Mouse (Mus musculus): ENCODE measurements around the gene Alpk1. TPM values are rescaled to one million over a fixed set of nuclear protein-coding genes. Genes with fewer than 3 reads are reported as not detected.

Alpk1 gene
- polyA plus RNA-seq, 1 experiment from 2014 or later: 1.2 TPM

DNA sequence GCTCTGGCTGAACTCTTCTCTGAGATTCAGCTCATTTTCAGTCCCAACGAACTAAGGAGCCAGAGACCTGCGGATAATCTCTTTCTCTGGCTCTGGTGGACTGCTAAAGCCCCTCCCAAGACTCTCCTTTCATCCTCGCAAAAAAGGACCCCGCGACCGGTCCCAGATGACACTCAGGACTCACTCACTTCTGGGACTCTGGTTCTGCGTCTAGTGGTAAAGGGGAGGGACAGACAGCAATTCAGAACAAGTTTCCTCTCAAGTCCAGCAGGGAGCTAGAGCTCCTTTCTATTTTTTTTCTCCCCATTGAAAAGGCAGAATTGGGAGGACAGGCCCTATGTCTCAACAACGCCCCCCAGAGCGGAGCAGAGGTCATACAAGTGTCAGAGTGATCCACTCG, 148.7 kb downstream of the Alpk1 start:
- Histone ChIP-seq H3K9me3 (replicated peaks) (no peaks in the 10 kb centered on the region), H3K27ac (no peak overlapping the region), H3K9ac (no peak overlapping the region), H3K4me3 (replicated peaks) (no peak overlapping the region), H3K4me2 (no peak overlapping the region), H3K27me3 (peaks cover 95% of the 10 kb centered on the region), H3K36me3 (no peaks in the 10 kb centered on the region), H3K4me1 (peaks cover 44% of the 10 kb centered on the region)
- ATAC-seq (replicated peaks; ENCODE audit: low FRiP score): no peak
- WGBS: under 1% methylated on average over 10 of the region's 10 CpGs

DNA sequence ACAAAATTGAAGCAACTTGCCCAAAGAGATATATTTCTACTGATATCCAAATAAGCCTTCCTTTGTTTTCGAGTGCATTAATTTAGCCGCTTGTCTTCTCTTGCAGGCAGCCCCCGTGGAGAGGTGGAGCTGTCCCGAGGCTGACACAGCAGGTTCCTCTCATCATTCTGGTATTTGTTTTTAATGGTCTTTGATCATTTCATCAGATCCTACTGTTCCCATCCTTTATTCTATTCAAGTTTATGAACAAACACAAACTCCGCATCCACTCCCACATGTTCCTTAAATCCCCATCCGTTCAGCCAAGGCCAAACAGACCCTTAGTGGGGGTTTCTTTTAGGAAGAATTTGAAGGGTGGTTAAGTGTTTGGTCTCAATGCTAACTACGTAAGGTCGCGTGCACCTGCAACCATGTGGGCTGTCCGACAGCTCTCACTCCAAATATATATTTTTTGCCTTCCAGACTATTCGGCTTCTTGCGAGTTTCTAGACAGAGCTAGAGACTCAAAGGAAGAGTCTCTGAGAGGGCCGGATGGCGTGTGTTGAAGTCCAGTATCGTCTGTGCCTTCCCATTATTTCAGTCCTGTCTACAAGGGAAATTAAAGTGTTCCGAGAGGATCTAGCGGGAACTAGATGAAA, 149.5 kb downstream of the Alpk1 start:
- H3K9me3 ChIP-seq (replicated peaks): no peaks in the 10 kb centered on the region
- 2% methylated on average over 17 of the region's 17 CpGs for WGBS

DNA sequence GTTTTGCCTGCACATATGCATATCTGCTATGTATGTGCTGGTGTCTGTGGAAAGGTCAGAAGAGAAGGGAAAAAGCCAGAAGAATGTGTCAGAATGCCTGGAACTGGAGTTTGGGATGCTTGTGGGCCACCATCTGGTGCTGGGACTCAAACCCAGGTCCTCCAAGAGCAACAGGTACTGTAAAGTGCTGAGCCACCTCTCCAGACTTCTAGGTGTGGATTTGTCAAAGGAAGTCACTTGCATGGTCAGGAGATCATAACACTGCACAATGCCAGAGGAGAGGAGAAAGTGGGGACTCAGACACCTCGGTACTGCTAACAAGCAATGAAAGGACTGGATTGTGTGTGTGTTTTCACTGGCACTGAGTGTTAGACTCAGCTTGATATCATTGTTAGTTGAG, 150.1 kb downstream of the Alpk1 start:
- Histone ChIP-seq H3K9ac (no peak overlapping the region), H3K9me3 (replicated peaks) (no peaks in the 10 kb centered on the region), H3K4me2 (no peak overlapping the region), H3K27me3 (peaks cover 98% of the 10 kb centered on the region), H3K4me1 (peaks cover 54% of the 10 kb centered on the region), H3K4me3 (replicated peaks) (no peak overlapping the region), H3K27ac (no peak overlapping the region), H3K36me3 (no peaks in the 10 kb centered on the region)
- ATAC-seq (replicated peaks; ENCODE audit: low FRiP score): no peak
- 0% methylated on average over 1 of the region's 1 CpGs for WGBS

More for the DNA sequence above, 149.5 kb downstream of the Alpk1 start:
- no peak for ATAC-seq (replicated peaks; ENCODE audit: low FRiP score)
- no peaks in the 10 kb centered on the region for H3K36me3 ChIP-seq
- no peak overlapping the region for H3K4me3 ChIP-seq (replicated peaks)
- H3K4me1 ChIP-seq: peaks cover 48% of the 10 kb centered on the region
- H3K4me2 ChIP-seq: no peak overlapping the region
- peaks cover 96% of the 10 kb centered on the region for H3K27me3 ChIP-seq
- no peak overlapping the region for H3K27ac ChIP-seq
- no peak overlapping the region for H3K9ac ChIP-seq

DNA sequence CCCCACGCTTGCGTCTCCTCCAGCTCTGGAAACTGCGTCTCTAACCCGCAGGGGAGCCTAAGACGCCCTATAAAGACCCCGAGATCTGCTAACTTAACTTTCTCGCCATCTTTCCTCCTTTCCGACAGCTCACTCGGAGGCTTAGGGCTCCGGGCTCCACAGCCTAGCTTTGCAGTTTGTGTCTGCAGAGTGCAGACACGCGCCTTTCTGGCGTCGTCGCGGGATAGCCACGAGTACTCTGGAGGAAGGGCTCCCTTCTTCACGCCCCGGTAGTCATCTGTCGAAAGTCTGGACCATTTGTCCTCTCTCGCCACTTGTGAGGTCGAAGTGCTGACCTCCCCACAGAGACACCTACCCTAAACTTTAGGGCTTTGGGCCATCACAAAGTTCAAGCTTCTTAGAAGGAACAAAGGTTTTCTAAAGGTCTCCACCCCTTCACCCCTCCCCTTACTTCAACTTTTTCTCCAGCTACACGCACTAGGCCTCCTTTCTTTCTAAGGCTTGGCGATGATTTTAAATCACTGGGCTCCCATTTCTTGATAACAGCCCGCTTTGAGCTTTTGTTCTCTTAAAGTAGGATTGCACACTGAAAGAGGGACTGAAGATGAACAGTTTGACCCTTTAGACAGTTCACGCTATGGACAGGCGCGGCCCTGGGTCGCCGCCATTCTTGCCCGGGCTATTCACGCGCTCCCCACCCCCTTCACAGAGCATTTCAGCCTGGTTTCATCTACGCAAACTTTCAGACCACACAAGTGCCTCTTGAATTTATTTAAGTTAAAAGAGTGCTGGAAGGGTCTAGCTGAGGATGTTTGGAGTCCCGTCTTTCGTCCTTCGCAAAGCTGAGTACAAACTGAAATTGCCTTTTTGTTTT, 151.8 kb downstream of the Alpk1 start:
- Histone ChIP-seq H3K27ac (no peak overlapping the region), H3K4me1 (peaks cover 43% of the 10 kb centered on the region), H3K27me3 (peaks cover 95% of the 10 kb centered on the region), H3K4me3 (replicated peaks) (0 out of 2 replicates have a peak overlapping the region, but pooled peaks have one; percentile 6), H3K4me2 (0 out of 2 replicates have a peak overlapping the region, but pooled peaks have one; percentile 12), H3K36me3 (no peaks in the 10 kb centered on the region), H3K9me3 (replicated peaks) (no peaks in the 10 kb centered on the region), H3K9ac (no peak overlapping the region)
- ATAC-seq (replicated peaks; ENCODE audit: low FRiP score): no peak
- WGBS: 2% methylated on average over 37 of the region's 37 CpGs

DNA sequence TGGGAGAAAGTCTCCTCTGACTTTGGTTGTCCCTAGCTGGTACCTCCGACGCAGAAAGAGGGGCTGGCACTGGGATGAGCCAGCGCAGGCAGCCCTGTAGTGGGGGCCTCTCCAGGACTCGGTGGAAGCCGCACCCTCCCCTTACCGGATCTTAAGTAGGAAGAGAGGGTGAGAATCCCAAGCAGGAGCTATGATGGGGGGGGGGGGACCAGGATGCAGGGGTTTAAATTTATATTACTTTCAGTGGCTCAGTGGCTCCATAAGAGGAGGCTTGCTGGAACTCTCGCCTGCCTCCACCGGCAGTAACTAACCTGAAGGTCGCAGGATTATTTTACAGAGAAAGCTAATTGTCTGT, 152.4 kb downstream of the Alpk1 start:
- ATAC-seq (replicated peaks; ENCODE audit: low FRiP score): no peak; the same call in 1 of the 2 replicates
- no peak overlapping the region for H3K27ac ChIP-seq
- no peak overlapping the region for H3K9ac ChIP-seq
- H3K4me2 ChIP-seq: 0 out of 2 replicates have a peak overlapping the region, but pooled peaks have one; percentile 12
- H3K27me3 ChIP-seq: peaks cover 95% of the 10 kb centered on the region
- H3K9me3 ChIP-seq (replicated peaks): no peaks in the 10 kb centered on the region
- H3K4me3 ChIP-seq (replicated peaks): 0 out of 2 replicates have a peak overlapping the region, but pooled peaks have one; percentile 6
- no peaks in the 10 kb centered on the region for H3K36me3 ChIP-seq
- peaks cover 37% of the 10 kb centered on the region for H3K4me1 ChIP-seq
- 0% methylated on average over 7 of the region's 9 CpGs for WGBS

DNA sequence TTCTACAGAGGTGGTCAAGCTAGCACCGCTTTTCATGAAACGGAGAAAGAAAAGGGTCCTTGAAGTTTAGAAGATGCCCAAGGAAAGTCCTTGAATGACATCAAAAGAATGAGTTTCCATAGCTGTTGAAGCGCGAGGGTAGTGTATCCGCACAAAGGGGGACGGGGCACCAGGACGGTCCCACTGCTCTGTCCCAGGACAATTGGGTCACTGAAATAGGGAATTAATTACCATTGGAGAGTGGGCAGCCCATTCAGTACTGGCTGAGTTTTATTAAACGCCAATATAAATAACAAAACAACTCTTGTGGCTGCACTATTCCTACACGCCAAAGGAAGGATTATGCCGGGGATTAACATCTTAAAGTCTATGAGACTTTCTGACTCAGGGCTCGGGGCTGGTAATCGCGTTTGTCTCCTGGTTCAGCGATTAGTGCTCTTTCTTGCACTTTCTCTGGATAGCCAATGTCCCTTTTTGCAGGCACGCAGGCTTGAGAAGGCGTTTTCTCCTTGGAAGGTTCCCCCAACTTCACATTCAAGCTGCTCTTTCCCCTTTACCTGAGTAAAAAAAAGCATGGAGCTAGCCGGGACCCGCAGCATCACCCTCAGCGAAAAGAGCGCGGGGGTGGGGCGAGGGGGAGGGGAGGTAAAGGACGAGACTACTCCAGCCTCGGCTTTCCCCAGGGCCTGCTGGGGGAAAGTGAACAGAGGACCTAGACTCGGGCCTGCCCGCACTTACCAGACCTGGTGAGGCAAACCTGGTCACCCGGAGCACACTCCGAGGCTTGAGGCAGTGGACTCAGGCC, 153.0 kb downstream of the Alpk1 start:
- ATAC-seq (replicated peaks; ENCODE audit: low FRiP score): no peak; the same call in 1 of the 2 replicates
- H3K9ac ChIP-seq: no peak overlapping the region

DNA sequence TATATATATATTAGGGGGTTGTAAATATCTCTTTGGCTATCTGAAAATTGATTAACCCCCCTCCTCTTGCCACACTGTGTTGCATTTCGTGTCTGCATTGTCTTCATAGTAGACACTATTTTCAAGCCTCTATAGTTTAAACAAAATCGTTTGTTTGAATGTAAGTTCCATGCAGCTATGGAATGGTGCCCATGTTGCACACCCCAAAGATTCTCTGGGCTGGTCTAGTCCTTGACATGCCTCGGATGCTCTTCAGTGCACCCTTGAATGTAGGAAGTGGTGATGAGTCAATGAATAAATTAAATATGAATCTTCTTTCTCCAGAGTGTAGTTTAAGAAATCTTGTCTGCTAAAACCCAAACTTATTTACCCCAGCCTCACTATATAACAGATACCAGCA, 153.8 kb downstream of the Alpk1 start:
- Histone ChIP-seq H3K4me2 (no peak overlapping the region), H3K27me3 (peaks cover 87% of the 10 kb centered on the region), H3K9me3 (replicated peaks) (no peaks in the 10 kb centered on the region), H3K9ac (no peak overlapping the region), H3K4me1 (peaks cover 28% of the 10 kb centered on the region), H3K4me3 (replicated peaks) (no peak overlapping the region), H3K27ac (no peak overlapping the region), H3K36me3 (no peaks in the 10 kb centered on the region)
- no peak for ATAC-seq (replicated peaks; ENCODE audit: low FRiP score)
- WGBS: 5% methylated on average over 3 of the region's 3 CpGs

More for the DNA sequence above, 153.0 kb downstream of the Alpk1 start:
- no peaks in the 10 kb centered on the region for H3K9me3 ChIP-seq (replicated peaks)
- H3K4me1 ChIP-seq: peaks cover 31% of the 10 kb centered on the region
- H3K36me3 ChIP-seq: no peaks in the 10 kb centered on the region
- H3K4me3 ChIP-seq (replicated peaks): no peak overlapping the region
- WGBS: 1% methylated on average over 28 of the region's 28 CpGs
- no peak overlapping the region for H3K27ac ChIP-seq
- peaks cover 93% of the 10 kb centered on the region for H3K27me3 ChIP-seq
- no peak overlapping the region for H3K4me2 ChIP-seq

DNA sequence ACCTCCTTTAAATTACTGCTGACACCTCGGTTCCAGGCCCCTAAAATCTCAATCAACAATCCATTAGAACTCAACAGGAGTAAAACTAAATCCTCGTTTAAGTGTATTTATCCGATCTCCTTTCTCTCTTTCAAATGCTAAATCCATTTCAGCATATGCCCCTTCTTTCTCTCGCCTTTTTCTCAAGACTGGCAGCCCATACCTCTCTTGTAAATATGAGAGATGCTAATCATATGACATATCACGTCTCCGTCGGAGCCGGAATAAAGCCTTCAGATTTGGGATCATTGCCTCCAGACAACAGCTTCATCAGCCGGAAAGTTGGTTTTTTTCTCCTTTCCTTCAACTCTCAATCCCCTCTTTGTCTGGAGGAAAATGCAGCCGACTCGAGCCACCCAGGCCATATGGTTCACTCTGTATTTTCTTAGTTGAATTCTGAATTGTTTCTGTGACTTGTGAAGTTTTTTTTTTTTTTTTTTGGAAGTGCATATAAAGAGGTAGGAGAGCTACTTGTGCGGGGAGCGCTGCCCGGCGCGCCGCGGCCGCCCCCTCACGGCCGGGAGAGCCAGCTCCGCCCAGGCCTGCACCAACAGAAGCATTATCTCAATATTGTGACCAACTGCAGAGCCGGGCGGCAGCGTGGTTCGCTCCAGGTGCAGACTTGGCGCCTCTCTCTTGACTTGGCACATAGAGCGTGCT, 154.5 kb downstream of the Alpk1 start:
- no peaks in the 10 kb centered on the region for H3K9me3 ChIP-seq (replicated peaks)
- H3K4me1 ChIP-seq: peaks cover 28% of the 10 kb centered on the region
- H3K27me3 ChIP-seq: peaks cover 82% of the 10 kb centered on the region
- H3K4me2 ChIP-seq: peak overlapping the region; percentile 73
- H3K36me3 ChIP-seq: no peaks in the 10 kb centered on the region
- H3K27ac ChIP-seq: no peak overlapping the region
- no peak for ATAC-seq (replicated peaks; ENCODE audit: low FRiP score)
- H3K9ac ChIP-seq: no peak overlapping the region
- WGBS: under 1% methylated on average over 28 of the region's 28 CpGs
- peak overlapping the region; percentile 43 for H3K4me3 ChIP-seq (replicated peaks)

DNA sequence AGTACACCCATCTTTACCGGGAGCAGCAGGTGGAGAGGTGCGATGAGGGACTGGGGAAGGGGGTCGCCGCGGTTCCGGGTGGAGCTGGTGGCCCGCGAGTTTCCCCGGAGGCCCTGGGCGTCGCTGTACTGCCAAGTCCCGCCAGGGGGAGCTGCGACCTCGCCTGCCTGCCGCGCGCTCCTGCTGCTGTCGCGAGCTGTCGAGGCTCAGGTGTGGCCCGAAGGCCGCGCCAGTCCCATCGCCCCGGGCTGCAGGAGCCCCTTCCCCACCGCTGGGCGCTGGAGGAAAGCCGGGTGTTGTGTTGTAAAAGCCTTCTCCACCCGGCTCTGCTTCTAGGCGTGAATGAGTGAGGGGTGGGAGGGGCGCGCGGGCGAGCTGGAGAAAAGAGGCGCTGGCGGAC, 155.0 kb downstream of the Alpk1 start:
- under 1% methylated on average over 36 of the region's 36 CpGs for WGBS

More for the DNA sequence above, 155.0 kb downstream of the Alpk1 start:
- H3K9me3 ChIP-seq (replicated peaks): no peaks in the 10 kb centered on the region
- H3K27me3 ChIP-seq: peaks cover 77% of the 10 kb centered on the region
- H3K4me3 ChIP-seq (replicated peaks): peak overlapping the region; percentile 43
- no peak overlapping the region for H3K27ac ChIP-seq
- H3K4me1 ChIP-seq: peaks cover 28% of the 10 kb centered on the region
- H3K9ac ChIP-seq: no peak overlapping the region
- ATAC-seq (replicated peaks; ENCODE audit: low FRiP score): peak; percentile 77
- H3K36me3 ChIP-seq: no peaks in the 10 kb centered on the region
- H3K4me2 ChIP-seq: peak overlapping the region; percentile 73

All from kidney, embryonic 15.5 days (tissue).